Mouse (Mus musculus) hindbrain, embryonic 13.5 days (tissue): ENCODE data around the gene Draxin. TPM values are rescaled to one million over a fixed set of nuclear protein-coding genes. Genes with fewer than 3 reads are reported as not detected.

Source experiments
- ATAC-seq: fragments of 200-750 bp; cut with Nextera tagmentation; 2 replicates; pipeline ENCODE4 v1.8.0; 2017; ENCODE audit warnings: moderate TSS enrichment; ENCODE audit not compliant: low FRiP score
- H3K27ac ChIP-seq: fragments of 300-500 bp; sonication (generic); 2 replicates; pipeline ENCODE4 v1.5.1; 2015; ENCODE audit warnings: inconsistent platforms, mild to moderate bottlenecking, moderate library complexity
- H3K27me3 ChIP-seq: fragments of 300-500 bp; sonication (generic); 2 replicates; pipeline ENCODE4 v1.6.1; 2015; ENCODE audit warnings: mild to moderate bottlenecking, inconsistent platforms
- H3K36me3 ChIP-seq: fragments of 300-500 bp; sonication (generic); 2 replicates; pipeline ENCODE4 v1.6.1; 2015; ENCODE audit warnings: mild to moderate bottlenecking, inconsistent platforms
- H3K4me1 ChIP-seq: fragments of 300-500 bp; sonication (generic); replicated peaks from 2 replicates; pipeline ENCODE4 v1.6.1; 2015; ENCODE audit warnings: inconsistent platforms
- H3K4me2 ChIP-seq: fragments of 300-500 bp; sonication (generic); 2 replicates; pipeline ENCODE4 v1.6.1; 2015; ENCODE audit warnings: inconsistent platforms, mild to moderate bottlenecking, moderate library complexity
- H3K4me3 ChIP-seq: fragments of 300-500 bp; sonication (generic); 2 replicates; pipeline ENCODE4 v1.5.1; 2015; ENCODE audit warnings: mild to moderate bottlenecking, inconsistent platforms
- H3K9ac ChIP-seq: fragments of 300-500 bp; sonication (generic); 2 replicates; pipeline ENCODE4 v1.6.1; 2015; ENCODE audit warnings: mild to moderate bottlenecking, inconsistent platforms
- H3K9me3 ChIP-seq: fragments of 300-500 bp; sonication (generic); 2 replicates; pipeline ENCODE4 v1.6.1; 2016; ENCODE audit warnings: inconsistent platforms
- WGBS: fragments of 180-500 bp; shearing (Covaris S2); methylation state at CpG from one replicate; pipeline ENCODE4 v1.1.7; 2015; 5-methylcytosine and 5-hydroxymethylcytosine counted together
- polyA plus RNA-seq: library from polyadenylated mRNA; unstranded; fragments of >200 nt; fragmentation: Nextera tagmentation; extraction: Ambion mirVana; gene quantifications from 2 replicates; pipeline ENCODE4 v1.2.1, GENCODE M21; 2015

Draxin gene
- polyA plus RNA-seq, 1 experiment from 2014 or later, result 20.9 TPM

DNA sequence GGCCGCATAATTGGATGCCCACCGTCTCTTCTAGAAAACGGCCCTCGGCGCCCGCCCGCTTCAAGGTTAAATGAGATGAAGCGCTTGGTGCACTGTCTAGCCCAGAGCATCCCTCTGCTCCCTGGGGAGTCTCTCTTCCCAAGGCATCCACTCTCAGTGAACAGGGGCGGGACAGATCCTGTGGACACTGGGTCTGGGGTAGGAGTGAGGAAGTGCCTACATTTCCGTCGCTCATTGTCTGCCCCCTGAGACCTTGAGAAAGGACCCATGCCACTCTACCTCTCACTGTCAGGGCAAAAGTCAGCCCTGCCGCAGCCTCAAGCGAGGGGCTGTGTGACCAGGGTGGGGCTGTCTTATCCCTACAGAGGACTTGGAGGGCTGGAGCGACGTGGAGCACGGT, 34.0 kb upstream of the Draxin start:
- peak overlapping the region; percentile 55 for H3K4me2 ChIP-seq
- ATAC-seq, result no peak
- no peaks in the 10 kb centered on the region for H3K36me3 ChIP-seq
- H3K27ac ChIP-seq, result no peak overlapping the region
- peaks cover 72% of the 10 kb centered on the region for H3K27me3 ChIP-seq
- WGBS, result under 1% methylated on average over 16 of the region's 16 CpGs
- H3K4me1 ChIP-seq, result peaks cover 41% of the 10 kb centered on the region
- H3K4me3 ChIP-seq, result peak overlapping the region; percentile 32
- peak overlapping the region; percentile 60 for H3K9ac ChIP-seq
- no peaks in the 10 kb centered on the region for H3K9me3 ChIP-seq

- ATAC-seq, result no peak
- H3K36me3 ChIP-seq, result no peaks in the 10 kb centered on the region
- WGBS, result under 1% methylated on average over 29 of the region's 29 CpGs
- peak overlapping the region; percentile 60 for H3K9ac ChIP-seq
- H3K4me2 ChIP-seq, result peak overlapping the region; percentile 55
- H3K27ac ChIP-seq, result no peak overlapping the region
- H3K4me3 ChIP-seq, result peak overlapping the region; percentile 32
- peaks cover 70% of the 10 kb centered on the region for H3K27me3 ChIP-seq
- no peaks in the 10 kb centered on the region for H3K9me3 ChIP-seq
- peaks cover 41% of the 10 kb centered on the region for H3K4me1 ChIP-seq
Measured at GRCm38 (mm10) chr4:148164002-148164439, 33.5 kb upstream of the Draxin start.

DNA sequence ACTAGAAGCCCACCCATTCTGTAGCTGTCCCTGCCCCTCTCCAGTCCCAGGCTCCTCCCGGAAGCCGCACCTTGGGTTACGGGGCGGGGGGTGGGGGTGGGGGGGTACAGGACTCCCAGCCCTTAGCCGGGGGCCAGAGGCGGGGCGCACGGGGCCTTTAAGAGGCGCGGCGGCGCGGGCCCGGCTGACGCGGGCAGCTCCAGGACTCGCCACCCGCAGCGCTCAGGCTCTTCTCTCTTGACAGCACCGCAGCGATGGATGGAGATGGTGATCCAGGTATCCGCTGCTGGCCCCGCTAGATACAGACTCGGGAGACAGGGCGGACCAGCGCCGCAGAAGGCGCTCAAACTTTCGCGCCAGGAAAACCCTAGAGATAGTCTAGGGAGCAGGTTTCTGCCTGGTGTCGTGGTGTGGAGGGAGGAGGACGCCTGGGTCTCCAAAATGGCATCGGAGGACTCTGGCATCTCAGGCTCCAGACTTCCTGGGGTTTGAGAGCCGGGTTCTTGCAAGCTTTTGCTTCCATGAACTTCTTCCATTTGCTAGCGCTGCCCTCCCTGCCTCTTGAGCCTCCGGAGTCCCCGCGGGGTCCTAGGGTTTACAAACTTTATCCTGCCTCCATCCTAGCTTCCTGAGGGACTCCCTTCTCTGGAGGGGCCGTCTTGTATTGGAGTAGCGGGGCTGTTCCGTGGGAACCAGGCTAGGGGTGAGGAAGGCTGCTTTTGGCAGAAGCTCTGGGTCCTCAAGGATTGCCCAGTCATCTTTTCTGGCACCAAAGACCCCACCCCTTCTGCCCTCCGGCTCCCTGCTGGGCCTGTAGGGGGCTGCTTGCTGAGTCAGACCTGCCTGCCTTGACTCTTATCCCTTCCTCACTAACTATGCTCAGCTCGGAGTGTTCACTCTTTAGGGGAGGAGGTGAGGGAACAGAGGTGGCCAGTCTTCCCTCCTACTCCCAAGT, 30.2 kb upstream of the Draxin start, which contains the start of the genes Fbxo44 and Fbxo2:
Gene Fbxo44 (minus strand): TSS at position 47 of the 955 bp plus-strand sequence.
Gene Fbxo2 (plus strand): TSS at position 186 of the 955 bp plus-strand sequence.
- Histone ChIP-seq H3K4me1 (peaks cover 59% of the 10 kb centered on the region), H3K4me3 (peak within 1 kb of the TSS; percentile 74), H3K27me3 (peaks cover 55% of the 10 kb centered on the region), H3K9me3 (no peaks in the 10 kb centered on the region), H3K36me3 (peaks cover 19% of the 10 kb centered on the region), H3K9ac (peak within 1 kb of the TSS; percentile 92), H3K4me2 (peak within 1 kb of the TSS; percentile 89), H3K27ac (peak within 1 kb of the TSS; percentile 94)
- 1% methylated on average over 40 of the region's 43 CpGs for WGBS
- peak; percentile 18 for ATAC-seq

- WGBS, result 1% methylated on average over 44 of the region's 55 CpGs
- ATAC-seq, result peak; percentile 88
- Histone ChIP-seq H3K9ac (peak overlapping the region; percentile 92), H3K9me3 (no peaks in the 10 kb centered on the region), H3K4me1 (peaks cover 52% of the 10 kb centered on the region), H3K36me3 (peaks cover 27% of the 10 kb centered on the region), H3K4me2 (peak overlapping the region; percentile 89), H3K4me3 (peak overlapping the region; percentile 74), H3K27me3 (peaks cover 46% of the 10 kb centered on the region), H3K27ac (peak overlapping the region; percentile 94)
Measured at GRCm38 (mm10) chr4:148159544-148160435, 29.3 kb upstream of the Draxin start.

- peaks cover 41% of the 10 kb centered on the region for H3K4me1 ChIP-seq
- H3K4me3 ChIP-seq, result peak overlapping the region; percentile 74
- H3K27me3 ChIP-seq, result peaks cover 35% of the 10 kb centered on the region
- H3K36me3 ChIP-seq, result peaks cover 38% of the 10 kb centered on the region
- peak overlapping the region; percentile 94 for H3K27ac ChIP-seq
- no peaks in the 10 kb centered on the region for H3K9me3 ChIP-seq
- WGBS, result 21% methylated on average over 27 of the region's 27 CpGs
- no peak for ATAC-seq
- peak overlapping the region; percentile 89 for H3K4me2 ChIP-seq
- peak overlapping the region; percentile 92 for H3K9ac ChIP-seq
Measured at GRCm38 (mm10) chr4:148158436-148159348, 28.2 kb upstream of the Draxin start.

GRCm38 (mm10) chr4:148154982-148155381, 24.5 kb upstream of the Draxin start:
- no peaks in the 10 kb centered on the region for H3K27me3 ChIP-seq
- no peak overlapping the region for H3K4me2 ChIP-seq
- H3K4me1 ChIP-seq, result peaks cover 38% of the 10 kb centered on the region
- 61% methylated on average over 3 of the region's 3 CpGs for WGBS
- ATAC-seq, result no peak
- H3K36me3 ChIP-seq, result peaks cover 47% of the 10 kb centered on the region
- no peak overlapping the region for H3K9ac ChIP-seq
- no peaks in the 10 kb centered on the region for H3K9me3 ChIP-seq
- no peak overlapping the region for H3K4me3 ChIP-seq
- no peak overlapping the region for H3K27ac ChIP-seq

- Histone ChIP-seq H3K27ac (no peak overlapping the region), H3K27me3 (no peaks in the 10 kb centered on the region), H3K4me1 (peaks cover 43% of the 10 kb centered on the region), H3K4me3 (no peak overlapping the region), H3K4me2 (no peak overlapping the region), H3K9me3 (no peaks in the 10 kb centered on the region), H3K9ac (no peak overlapping the region), H3K36me3 (peaks cover 50% of the 10 kb centered on the region)
- no peak for ATAC-seq
- 95% methylated on average over 4 of the region's 4 CpGs for WGBS
Measured at GRCm38 (mm10) chr4:148154006-148154405, 23.5 kb upstream of the Draxin start.

- peak overlapping the region; percentile 95 for H3K27ac ChIP-seq
- no peaks in the 10 kb centered on the region for H3K9me3 ChIP-seq
- peak overlapping the region; percentile 88 for H3K9ac ChIP-seq
- H3K4me2 ChIP-seq, result no peak overlapping the region
- H3K4me1 ChIP-seq, result peaks cover 29% of the 10 kb centered on the region
- WGBS, result 80% methylated on average over 5 of the region's 5 CpGs
- no peak overlapping the region for H3K4me3 ChIP-seq
- no peak for ATAC-seq
- peaks cover 54% of the 10 kb centered on the region for H3K36me3 ChIP-seq
- no peaks in the 10 kb centered on the region for H3K27me3 ChIP-seq
Measured at GRCm38 (mm10) chr4:148152547-148152946, 22.0 kb upstream of the Draxin start.

DNA sequence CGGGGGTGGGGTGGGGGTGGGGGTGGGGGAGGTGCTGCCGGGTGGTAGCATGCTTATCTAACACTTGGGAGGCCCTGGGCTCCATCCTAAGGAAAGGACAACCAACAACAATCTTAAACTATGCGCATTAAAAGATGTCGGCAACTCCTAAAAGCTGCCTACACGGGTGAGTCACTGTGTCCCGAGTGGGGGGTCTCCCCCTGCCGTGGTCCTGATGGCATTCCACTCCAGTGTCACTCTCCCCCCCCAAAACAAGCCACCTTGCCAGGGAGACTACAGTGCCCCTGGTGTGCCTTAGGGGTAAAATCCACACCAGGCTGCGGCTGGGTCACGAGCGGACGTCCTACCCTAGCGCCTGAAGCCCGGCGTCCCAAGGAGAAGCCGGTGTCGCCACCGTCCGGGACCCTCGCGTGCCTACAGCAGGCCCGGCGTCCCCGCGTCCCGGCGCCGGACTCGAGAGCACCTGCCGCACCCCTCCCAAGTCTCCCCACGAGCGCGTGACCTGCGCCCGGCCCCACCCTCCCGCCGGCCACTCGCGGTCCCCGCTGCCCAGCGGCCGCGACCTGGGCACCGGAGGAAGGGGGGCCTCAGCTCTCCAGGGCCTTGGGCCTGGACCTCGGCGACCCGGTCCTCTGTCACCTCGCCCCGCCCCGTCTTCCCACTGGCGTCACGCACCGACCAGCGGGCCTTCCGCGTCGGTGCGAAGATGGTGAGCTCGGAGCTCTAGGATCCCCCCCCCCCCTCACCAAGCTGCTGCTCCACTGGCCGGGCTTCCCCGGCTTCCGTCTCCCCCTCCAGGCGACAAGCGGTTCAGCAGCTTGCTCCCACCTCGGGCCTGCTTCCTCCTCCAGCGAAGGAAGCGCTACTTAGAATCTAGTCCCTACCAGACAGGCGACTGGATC, 21.0 kb upstream of the Draxin start, which contains the start of gene Fbxo6:
Gene Fbxo6 (minus strand): TSS at position 874 of the 902 bp plus-strand sequence.
- ATAC-seq, result peak; percentile 89
- H3K9ac ChIP-seq, result peak within 1 kb of the TSS; percentile 88
- peak within 1 kb of the TSS; percentile 95 for H3K27ac ChIP-seq
- 2% methylated on average over 63 of the region's 67 CpGs for WGBS
- H3K4me3 ChIP-seq, result peak within 1 kb of the TSS; percentile 56
- no peaks in the 10 kb centered on the region for H3K27me3 ChIP-seq
- no peaks in the 10 kb centered on the region for H3K9me3 ChIP-seq
- H3K4me2 ChIP-seq, result peak within 1 kb of the TSS; percentile 86
- peaks cover 18% of the 10 kb centered on the region for H3K4me1 ChIP-seq
- H3K36me3 ChIP-seq, result peaks cover 54% of the 10 kb centered on the region

DNA sequence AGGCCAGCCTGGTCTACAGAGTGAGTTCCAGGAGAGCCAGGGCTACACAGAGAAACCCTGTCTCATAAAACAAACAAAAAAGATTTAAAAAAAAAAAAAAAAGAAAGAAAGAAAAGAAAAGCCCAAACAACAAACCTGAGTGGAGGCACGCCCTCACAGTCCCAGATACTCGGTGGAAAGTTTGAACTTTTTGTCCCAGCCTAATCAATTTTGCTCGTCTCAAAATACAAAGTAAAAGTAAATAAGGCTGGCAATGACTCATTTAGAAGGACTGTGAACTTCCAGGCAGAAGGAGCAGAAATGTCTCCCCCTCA, 20.4 kb upstream of the Draxin start:
- Histone ChIP-seq H3K4me1 (peaks cover 13% of the 10 kb centered on the region), H3K36me3 (peaks cover 54% of the 10 kb centered on the region), H3K27ac (peak overlapping the region; percentile 95), H3K9me3 (no peaks in the 10 kb centered on the region), H3K4me3 (peak overlapping the region; percentile 56), H3K4me2 (peak overlapping the region; percentile 86), H3K9ac (peak overlapping the region; percentile 88), H3K27me3 (no peaks in the 10 kb centered on the region)
- 51% methylated on average over 3 of the region's 3 CpGs for WGBS
- ATAC-seq, result no peak
